Mouse (Mus musculus) adrenal gland (tissue): ENCODE measurements at regions not wholly inside any gene's neighbourhood (a gene's known extent, or its start where the extent isn't known, plus 50 kb on each side); places are given as distances from the start of the nearest gene placed in this dataset.

Experiments used
- intact Hi-C: fragments of 180-260 bp; cut with DNase I; formaldehyde crosslinking; loops from one replicate; pipeline ENCODE4 v1.15.1; 2025

GRCm38 (mm10) chr13:37644751-37645181 lies 133.4 kb upstream of the Rreb1 start:
- intact Hi-C loops = no loop called here

DNA sequence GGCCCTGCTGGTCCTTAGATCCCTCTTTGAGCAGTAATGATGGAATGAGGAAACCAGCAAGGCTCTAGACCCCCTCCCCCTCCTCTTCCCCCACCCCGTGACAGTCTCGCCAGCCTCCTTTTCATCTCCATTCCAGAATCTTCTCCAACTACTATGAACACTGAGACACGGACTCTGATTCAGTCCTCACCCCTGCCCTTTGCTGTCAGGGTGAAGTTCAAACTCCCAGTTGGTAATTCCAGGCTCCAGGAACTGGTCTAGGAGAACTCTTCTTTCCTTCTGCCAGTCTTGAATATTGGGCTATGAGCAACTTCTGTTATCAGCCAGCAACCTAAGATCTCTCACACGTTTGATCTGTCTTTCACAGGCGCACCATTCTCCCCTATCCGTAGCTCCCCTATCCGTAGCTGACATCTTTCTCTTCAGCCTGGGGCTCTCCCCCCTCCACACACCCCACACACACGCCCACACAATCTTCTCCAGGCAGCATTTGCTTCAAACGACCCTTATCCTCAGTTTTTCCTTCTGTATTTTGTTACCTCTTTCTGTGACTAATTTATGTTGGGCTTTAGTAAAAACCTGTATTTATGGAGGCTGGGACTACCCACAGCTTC lies 128.6 kb upstream of the Rreb1 start:
- intact Hi-C loops = no loop called here

DNA sequence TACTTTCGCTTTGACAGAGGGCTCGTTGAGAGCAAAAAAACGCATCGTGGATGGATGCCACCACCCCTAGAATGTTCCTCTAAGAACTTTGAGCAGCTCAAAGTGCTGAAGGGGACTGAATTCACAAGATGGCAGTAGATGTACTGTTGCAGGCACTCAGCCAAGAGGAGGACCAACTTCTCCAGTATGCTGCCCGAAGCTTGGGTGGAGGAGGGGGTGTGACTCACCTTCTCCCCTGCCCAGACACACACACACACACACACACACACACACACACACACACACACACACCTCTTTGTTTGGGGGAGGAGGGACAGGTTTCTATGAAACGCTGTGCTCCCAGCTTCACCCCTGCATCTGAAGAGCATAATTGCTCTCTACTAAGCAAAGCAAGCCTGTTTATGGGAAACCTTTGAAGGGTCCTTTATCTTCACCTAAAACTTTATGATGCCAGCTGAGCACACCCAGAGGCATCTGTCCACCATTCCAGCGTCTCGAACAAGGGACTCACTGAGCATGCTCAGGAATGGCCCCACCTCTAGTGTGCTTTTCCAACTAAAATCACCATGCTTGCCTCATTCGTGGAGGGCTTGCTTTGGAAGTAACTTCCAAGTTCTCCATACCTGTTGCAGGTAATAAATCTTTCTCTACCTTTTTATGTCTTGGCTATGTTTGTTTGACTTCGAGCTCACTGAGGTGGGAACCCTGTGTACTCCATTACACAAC lies 126.8 kb upstream of the Rreb1 start:
- intact Hi-C loops = no loop called here

GRCm38 (mm10) chr13:37654651-37655050 lies 123.5 kb upstream of the Rreb1 start:
- intact Hi-C loops = no loop called here

- intact Hi-C loops = no loop called here
Observed at GRCm38 (mm10) chr13:37657248-37657647, 121.0 kb upstream of the Rreb1 start.

DNA sequence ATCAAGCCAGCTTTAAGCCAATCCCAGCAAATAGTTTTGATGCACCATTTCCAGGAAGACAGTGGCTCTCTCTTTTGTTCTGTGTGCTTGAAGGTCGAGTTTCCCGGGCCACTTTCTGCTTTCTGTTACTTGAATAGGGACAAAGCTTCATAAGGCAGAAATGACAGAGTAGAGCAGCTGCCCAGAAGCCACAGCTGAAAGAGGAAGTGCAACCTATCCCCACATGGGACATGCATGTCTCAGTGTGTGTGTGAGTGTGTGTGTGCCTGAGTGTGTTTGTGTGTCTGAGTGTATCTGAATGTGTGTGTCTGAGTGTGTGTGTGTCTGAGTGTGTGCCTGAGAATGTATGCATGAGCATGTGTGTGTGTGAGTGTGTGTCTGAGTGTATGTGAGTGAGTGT lies 120.2 kb upstream of the Rreb1 start:
- intact Hi-C loops = no loop called here

DNA sequence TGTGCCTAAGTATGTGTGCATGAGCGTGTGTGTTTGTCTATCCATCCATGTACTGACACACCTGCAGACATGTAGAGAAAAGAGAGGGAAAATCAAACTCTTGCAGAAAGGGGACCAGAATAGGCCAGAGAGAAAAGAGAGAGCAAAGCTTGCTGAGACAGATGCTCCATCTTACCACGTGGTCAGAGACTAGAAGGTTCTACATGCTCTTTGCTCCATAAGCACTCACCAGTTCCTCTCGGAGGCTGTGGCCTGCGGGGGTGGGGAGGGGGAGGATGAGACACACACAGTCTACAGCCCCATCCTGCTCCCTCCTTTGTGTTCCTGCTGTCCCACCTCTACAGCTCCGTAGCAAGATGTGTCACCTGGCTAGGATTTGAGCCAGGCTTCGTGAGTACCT lies 119.7 kb upstream of the Rreb1 start:
- intact Hi-C loops = no loop called here

- intact Hi-C loops = no loop called here
Observed at GRCm38 (mm10) chr13:37660083-37660482, 118.1 kb upstream of the Rreb1 start.

GRCm38 (mm10) chr13:37660668-37661067 lies 117.5 kb upstream of the Rreb1 start:
- intact Hi-C loops = no loop called here

DNA sequence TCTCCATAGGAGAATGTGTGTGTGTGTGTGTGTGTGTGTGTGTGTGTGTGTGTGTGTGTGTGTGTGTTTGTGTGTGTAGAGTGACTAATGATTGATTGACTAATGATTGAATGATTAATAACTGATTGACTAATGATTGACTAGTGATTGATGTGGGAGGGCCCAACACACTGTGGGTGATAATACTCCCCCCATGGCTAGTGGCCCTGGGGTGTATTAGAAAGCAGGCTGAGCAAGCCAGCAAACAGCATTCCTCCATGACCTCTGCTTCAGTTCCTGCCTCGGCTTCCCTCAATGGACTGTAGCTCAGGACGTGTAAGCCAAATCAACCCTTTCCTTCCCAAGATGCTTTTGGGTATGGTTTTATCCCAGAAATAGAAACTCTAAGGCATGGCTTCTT lies 114.1 kb upstream of the Rreb1 start:
- intact Hi-C loops = no loop called here

DNA sequence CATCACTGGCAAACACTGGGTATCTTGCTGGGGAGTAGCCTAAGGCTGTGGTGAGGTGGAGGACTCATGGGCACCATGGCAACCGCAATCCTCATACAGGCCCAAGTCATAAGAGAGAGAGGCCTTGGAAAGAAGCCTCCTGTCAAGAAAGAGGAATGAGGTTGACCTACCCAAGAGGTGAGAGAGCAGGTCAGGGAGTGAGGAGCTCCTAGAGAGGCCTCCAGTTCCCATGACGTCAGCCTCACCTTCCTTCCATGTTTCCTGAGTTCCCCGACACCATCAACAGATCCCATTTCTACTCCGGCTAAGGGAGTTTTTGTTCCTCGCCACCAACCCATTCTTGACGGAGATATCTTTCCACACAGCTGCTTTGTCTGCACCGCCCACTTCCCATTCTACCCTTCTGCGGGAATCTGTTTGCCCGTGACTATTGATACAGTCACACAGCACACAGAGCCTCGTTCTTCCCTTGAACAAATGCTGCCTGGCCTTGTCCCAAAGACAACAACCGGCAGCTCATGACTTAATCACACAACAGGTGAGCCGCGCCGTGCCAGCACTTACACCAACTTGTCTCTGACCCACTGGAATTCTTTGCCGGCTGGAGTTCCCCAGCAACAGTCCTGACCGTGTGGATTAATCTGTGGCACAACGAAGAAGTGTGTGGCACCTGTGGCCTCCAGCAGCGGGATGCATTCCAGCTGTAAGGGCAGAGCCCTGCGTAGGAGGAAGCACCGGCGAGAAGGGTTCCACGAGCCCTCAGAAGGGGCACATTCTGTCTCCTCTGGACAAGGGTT lies 111.8 kb upstream of the Rreb1 start:
- intact Hi-C loops = no loop called here

GRCm38 (mm10) chr13:37667386-37667785 lies 110.8 kb upstream of the Rreb1 start:
- intact Hi-C loops = no loop called here

DNA sequence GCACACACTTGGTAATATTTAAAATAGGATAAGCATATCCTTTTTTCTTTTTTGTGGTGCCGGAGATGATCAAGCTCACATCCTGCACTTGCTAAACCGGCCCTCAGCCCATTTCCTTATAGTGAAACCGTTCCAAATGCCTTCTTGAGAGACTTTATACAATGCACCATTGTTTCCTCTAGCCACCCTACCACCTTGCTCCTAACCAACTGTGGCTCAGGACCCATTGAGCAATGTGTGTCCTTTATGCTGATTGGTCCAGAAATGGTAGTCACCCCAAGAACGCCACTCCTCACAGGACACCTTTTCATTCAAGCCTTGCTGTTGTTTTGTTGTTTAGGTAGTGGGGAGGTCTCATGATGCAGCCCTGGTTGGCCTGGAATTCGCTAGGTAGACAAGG lies 110.3 kb upstream of the Rreb1 start:
- intact Hi-C loops = no loop called here

GRCm38 (mm10) chr13:37671109-37671508 lies 107.1 kb upstream of the Rreb1 start:
- intact Hi-C loops = no loop called here

- intact Hi-C loops = no loop called here
Observed at GRCm38 (mm10) chr13:37674676-37675350, 103.4 kb upstream of the Rreb1 start.

GRCm38 (mm10) chr13:37675718-37676117 lies 102.5 kb upstream of the Rreb1 start:
- intact Hi-C loops = no loop called here

DNA sequence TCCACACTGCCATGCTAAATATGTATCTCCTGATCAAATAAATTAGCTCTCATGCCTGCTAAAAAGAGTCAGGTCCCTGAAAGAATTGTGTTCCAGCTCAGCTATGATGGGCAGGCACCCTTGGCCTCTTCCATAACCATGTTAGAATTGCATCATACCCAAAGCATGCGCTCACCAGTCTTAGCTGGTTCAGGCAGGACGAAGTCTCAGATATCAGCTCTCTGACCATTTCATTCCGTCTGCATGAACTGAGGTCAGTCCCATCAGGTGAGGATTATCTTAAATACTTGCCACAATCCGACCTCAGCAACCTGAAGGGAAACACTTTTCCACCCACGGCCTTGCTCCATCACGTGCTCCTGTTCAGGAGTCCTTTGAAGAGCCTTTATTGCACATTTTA lies 101.3 kb upstream of the Rreb1 start:
- intact Hi-C loops = no loop called here

GRCm38 (mm10) chr13:37678251-37678650 lies 99.9 kb upstream of the Rreb1 start:
- intact Hi-C loops = no loop called here

- intact Hi-C loops = no loop called here
Observed at GRCm38 (mm10) chr13:37678772-37679171, 99.4 kb upstream of the Rreb1 start.

DNA sequence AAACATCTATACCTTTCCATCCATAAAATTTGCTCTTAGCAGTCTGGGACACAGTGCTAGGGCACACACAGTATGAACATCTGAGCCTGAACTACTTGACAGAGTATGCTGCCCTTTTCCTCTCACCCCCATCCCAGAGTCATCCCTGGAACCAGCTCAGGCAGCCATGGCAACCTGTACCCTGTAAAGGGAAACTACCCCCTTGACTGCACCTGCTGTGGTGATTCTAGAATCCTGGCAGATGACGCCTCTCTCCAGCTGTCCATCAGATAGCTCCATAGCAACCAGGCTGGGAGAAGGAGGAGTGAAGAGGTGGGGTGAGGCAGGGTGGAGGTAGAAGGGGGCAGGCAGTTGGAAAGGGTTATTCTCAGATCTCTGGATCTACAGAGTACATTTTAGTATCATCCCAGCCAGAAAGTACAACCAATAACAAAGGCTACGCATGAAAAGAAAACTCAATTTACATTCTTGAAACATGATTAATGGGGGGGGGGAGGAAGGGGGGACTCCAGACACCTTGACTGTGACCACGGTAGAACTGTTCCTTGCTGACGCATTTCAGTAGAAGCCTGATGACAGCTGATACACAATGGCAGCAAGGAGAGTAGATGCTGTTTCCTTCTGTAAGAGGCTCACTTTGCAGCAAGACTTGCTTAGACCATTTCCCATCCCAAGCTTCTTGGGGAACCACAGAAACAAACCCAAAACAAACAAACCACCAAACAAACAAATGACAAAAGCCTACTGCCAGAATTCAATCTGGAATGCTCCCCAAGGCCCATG lies 97.2 kb upstream of the Rreb1 start:
- intact Hi-C loops = no loop called here
